Mouse (Mus musculus): ENCODE data around the gene Tuba1a. TPM values are rescaled to one million over a fixed set of nuclear protein-coding genes. Genes with fewer than 3 reads are reported as not detected.

Tuba1a gene
- polyA plus RNA-seq, 1 experiment from 2014 or later: 1,480 TPM

DNA sequence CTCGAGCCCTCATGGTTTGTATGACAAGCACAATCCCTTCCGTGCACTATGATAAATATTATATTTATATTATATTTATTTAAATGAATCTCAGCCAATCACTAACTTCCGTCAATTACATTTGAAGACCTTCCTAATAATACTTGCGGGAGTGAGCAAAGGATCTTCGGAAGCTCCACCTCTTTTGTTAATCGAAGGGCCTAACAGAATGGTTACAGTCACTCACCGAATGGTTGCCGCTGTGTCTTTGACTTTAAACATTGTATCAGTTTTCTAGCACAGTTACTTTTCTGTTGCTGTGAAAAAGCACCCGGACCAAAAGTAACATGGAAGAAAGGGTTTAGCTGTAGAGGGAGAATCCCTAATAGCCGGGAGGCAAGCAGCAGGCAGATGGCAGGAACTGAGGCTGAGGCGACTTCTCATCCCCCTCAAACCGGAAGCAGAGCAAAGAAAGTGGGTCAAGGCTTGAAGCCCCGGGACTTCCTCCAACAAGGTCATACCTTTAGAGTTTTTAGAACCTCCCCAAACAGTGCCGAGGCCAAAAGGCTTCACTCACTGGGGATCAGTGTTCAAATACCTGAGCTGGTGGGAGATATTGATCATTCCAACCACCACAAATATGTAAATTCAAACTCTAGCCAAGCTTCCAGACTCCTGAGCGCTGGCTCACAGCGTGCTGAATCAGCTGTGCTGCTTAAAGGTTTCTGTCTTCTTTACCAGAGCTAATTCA lies 16.0 kb upstream of the Tuba1a start:
- no peak for ATAC-seq (ENCODE audit: insufficient number of reproducible peaks, insufficient read depth, low FRiP score, low TSS enrichment, low read depth)
- Histone ChIP-seq H3K27me3 (no peaks in the 10 kb centered on the region), H3K4me3 (no peak overlapping the region), H3K9me3 (no peaks in the 10 kb centered on the region), H3K4me1 (peaks cover 43% of the 10 kb centered on the region), H3K9ac (peak overlapping the region; percentile 52; the same call in 1 of the 2 replicates), H3K4me2 (peak overlapping the region; percentile 39), H3K36me3 (no peaks in the 10 kb centered on the region), H3K27ac (peak overlapping the region; percentile 89)
- 6% methylated on average over 16 of the region's 16 CpGs for WGBS

DNA sequence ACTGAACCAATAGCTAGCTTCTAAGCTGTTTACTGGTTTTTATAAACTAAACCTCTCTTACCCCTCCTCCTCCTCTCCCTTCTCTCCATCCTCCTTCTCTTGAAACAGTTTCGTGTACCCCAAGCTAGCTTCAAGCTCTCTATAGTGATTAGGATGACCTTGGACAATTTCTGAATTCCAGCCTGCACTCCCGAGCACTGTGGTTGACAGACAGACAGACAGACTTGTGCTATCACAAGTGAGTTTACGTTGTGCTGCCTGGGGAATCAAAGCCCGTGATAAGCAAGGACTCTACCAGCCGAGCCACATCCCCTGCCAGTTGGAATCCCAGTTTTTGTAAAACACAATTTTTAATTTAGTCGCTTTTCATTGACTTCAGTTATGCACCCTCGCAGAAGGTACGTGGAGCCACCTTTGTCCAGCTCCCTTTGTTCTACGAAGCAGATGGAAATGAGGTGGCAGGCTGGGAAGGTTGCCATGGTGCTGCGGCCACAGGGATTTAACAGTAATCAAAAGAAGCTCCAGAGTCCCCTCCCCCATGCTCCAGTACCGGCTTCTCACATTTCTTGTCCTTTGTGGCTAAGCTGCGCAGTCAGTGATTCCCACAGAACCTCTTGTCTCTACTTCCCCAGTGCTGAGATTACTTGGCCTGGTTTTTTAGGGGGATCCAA lies 15.3 kb upstream of the Tuba1a start:
- ATAC-seq (ENCODE audit: insufficient number of reproducible peaks, insufficient read depth, low FRiP score, low TSS enrichment, low read depth): no peak
- H3K36me3 ChIP-seq: no peaks in the 10 kb centered on the region
- no peaks in the 10 kb centered on the region for H3K27me3 ChIP-seq
- H3K4me2 ChIP-seq: peak overlapping the region; percentile 39
- peak overlapping the region; percentile 89 for H3K27ac ChIP-seq
- WGBS: 7% methylated on average over 12 of the region's 12 CpGs
- no peak overlapping the region; the same call in 1 of the 2 replicates for H3K4me3 ChIP-seq
- H3K9me3 ChIP-seq: no peaks in the 10 kb centered on the region
- H3K9ac ChIP-seq: peak overlapping the region; percentile 52; the same call in 1 of the 2 replicates
- peaks cover 43% of the 10 kb centered on the region for H3K4me1 ChIP-seq

DNA sequence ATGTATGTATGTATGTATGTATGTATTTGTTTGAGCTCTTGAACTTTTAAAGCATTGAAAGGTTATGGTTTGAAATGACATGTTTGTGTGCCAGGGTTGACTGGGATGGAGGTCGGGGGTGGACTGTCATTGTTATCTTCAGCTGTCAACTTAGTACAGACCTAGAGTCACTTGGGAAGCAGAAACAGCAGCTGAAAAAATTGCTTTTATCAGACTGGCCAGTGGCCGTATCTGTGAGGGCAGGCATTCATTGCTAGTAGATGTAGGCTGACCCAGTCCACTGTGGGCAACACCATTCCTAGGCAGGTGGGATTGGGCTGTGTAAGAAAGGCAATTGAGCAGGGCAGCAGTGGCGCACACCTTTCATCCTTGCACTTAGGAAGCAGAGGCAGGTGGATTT lies 6.0 kb upstream of the Tuba1a start:
- no peak for ATAC-seq (ENCODE audit: insufficient number of reproducible peaks, insufficient read depth, low FRiP score, low TSS enrichment, low read depth)
- Histone ChIP-seq H3K4me2 (no peak overlapping the region), H3K4me1 (peaks cover 6% of the 10 kb centered on the region), H3K27me3 (no peaks in the 10 kb centered on the region), H3K27ac (no peak overlapping the region), H3K9me3 (no peaks in the 10 kb centered on the region), H3K36me3 (no peaks in the 10 kb centered on the region), H3K4me3 (no peak overlapping the region), H3K9ac (no peak overlapping the region)
- WGBS: 85% methylated on average over 3 of the region's 3 CpGs

DNA sequence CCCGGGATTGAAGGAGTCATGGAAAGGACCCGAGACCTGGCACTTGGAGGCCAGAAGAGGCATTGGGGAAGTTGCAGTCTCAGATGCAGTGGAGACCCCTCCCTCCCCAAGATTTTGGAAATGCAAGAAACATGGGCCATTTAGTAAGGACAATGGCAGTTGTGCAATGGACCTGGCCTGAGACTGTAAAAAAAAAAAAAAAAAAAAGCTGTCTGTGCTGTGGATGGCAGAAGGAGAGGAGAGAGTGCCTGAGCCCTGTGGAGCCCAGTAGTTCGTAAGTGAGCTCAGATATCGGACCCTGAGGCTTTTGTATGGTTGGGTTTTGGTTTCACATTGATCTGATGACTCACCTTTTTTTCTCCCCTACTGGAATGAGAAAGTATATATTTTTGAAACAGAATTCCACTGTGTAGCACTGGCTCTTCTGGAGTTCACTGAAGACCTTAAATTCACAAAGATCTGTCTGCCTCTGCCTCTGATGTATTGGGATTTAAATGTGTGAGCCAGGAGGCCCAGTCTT lies 5.5 kb upstream of the Tuba1a start:
- no peak for ATAC-seq (ENCODE audit: insufficient number of reproducible peaks, insufficient read depth, low FRiP score, low TSS enrichment, low read depth)
- Histone ChIP-seq H3K9me3 (no peaks in the 10 kb centered on the region), H3K4me1 (peaks cover 10% of the 10 kb centered on the region), H3K4me2 (no peak overlapping the region), H3K36me3 (no peaks in the 10 kb centered on the region), H3K27ac (no peak overlapping the region), H3K4me3 (no peak overlapping the region), H3K27me3 (no peaks in the 10 kb centered on the region), H3K9ac (no peak overlapping the region)
- WGBS: 73% methylated on average over 4 of the region's 4 CpGs

DNA sequence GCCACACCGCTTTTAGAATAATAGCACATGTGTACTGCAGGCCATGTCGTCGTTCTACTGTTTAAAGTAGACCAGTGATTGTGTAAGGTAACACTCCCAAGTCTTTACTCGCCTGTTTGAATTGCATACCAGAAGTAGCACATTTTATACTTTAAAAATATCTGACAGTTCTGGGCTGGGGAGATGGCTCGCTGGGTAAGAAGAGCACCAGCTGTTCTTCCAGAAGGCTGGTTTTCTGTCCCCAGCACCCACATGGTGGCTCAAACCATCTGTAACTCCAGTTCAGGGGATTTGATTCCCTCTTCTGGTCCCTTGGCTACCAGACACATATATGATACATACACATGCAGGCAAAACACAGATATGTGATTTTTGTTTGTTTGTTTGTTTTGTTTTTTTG lies 4.0 kb upstream of the Tuba1a start:
- H3K9me3 ChIP-seq: no peaks in the 10 kb centered on the region
- peaks cover 11% of the 10 kb centered on the region for H3K4me1 ChIP-seq
- no peak overlapping the region for H3K9ac ChIP-seq
- WGBS: 70% methylated on average over 5 of the region's 5 CpGs
- ATAC-seq (ENCODE audit: insufficient number of reproducible peaks, insufficient read depth, low FRiP score, low TSS enrichment, low read depth): no peak
- no peak overlapping the region for H3K4me3 ChIP-seq
- H3K27ac ChIP-seq: no peak overlapping the region
- H3K4me2 ChIP-seq: no peak overlapping the region
- no peaks in the 10 kb centered on the region for H3K36me3 ChIP-seq
- no peaks in the 10 kb centered on the region for H3K27me3 ChIP-seq

DNA sequence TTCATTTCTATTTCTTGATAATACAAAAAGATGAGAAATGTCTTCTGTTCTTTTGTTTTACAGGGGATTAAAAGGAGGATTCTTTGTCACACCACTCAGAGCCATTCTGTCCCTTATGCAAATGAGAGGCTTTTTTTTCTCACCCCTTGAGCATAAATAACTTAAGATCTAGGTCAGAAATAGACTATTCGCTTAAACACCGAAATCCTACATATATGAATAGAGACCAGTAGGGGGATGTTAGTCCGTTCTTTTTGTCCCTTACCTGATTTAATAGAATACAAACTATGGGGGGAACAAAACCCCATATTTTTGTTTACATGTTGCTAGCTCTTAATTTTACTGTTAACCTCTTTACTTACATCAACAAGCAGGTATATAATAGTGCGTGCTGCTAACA lies 2.5 kb upstream of the Tuba1a start:
- WGBS: 93% methylated on average over 4 of the region's 4 CpGs
- Histone ChIP-seq H3K4me2 (no peak overlapping the region), H3K4me3 (no peak overlapping the region), H3K27ac (no peak overlapping the region), H3K36me3 (peaks cover 2% of the 10 kb centered on the region), H3K27me3 (no peaks in the 10 kb centered on the region), H3K9ac (no peak overlapping the region), H3K4me1 (peaks cover 18% of the 10 kb centered on the region), H3K9me3 (no peaks in the 10 kb centered on the region)
- ATAC-seq (ENCODE audit: insufficient number of reproducible peaks, insufficient read depth, low FRiP score, low TSS enrichment, low read depth): no peak

DNA sequence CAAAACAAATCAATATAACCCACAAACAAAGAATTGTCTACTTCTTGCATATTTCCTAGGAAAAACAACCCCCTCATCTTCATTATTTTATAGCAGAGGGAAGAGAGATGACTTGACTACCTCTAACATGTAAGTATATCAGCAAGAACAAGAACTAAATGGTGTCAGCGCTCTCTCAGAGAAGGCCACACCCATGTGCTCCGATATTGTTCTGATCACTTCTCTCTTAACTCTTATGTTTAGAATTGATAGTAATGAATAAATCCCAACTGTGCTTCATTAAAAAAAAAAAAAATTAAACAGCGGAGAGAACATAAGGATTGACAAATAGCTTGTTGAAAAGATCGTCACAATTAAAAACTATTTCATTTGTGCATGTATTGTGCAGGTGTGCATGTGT lies 1.8 kb upstream of the Tuba1a start:
- H3K4me2 ChIP-seq: peak overlapping the region; percentile 77
- no peaks in the 10 kb centered on the region for H3K9me3 ChIP-seq
- H3K36me3 ChIP-seq: peaks cover 4% of the 10 kb centered on the region
- H3K9ac ChIP-seq: no peak overlapping the region
- peaks cover 18% of the 10 kb centered on the region for H3K4me1 ChIP-seq
- 75% methylated on average over 4 of the region's 4 CpGs for WGBS
- 0 out of 2 replicates have a peak overlapping the region, but pooled peaks have one; percentile 99 for H3K27ac ChIP-seq
- H3K27me3 ChIP-seq: no peaks in the 10 kb centered on the region
- no peak overlapping the region for H3K4me3 ChIP-seq
- ATAC-seq (ENCODE audit: insufficient number of reproducible peaks, insufficient read depth, low FRiP score, low TSS enrichment, low read depth): no peak

DNA sequence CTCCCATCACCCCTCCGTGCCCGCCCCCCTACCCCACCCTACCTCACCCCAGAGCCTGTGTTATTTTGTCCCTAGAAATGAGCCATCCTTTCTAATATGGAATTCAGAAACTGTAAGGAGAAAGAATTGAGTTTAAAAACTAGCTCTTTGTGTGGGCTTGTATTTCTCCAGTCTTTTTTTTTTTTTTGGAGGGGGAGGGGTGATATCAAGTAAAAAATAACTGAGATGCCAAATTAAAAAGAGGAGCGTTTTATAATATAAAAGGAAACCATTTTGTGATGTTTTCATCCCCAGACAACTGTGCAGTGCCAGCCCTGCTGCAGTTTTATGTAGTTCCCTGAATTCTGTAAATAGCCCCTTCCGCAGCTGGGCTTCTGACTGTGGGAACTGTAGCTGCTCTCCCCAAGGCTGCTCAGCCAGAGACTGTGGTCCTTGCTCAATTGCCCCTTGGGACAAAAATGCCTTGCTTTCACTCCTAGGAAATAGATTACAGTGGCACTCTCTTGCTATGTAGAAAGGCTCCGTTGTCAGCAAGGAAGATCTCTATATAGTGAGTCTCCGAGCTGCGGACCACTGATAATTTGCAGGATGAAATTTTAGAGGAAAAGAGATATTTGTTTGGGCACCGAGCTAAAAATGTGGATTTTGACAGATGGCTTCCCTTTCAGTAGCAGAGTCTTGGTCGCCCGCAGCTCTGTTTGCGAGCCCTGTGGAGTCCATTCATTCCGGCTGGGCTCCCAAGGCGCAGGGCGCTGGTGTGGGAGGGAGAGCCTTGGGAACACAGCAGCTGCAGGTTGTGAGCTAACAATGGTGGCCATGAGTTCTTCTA lies 1.1 kb upstream of the Tuba1a start:
- no peaks in the 10 kb centered on the region for H3K27me3 ChIP-seq
- WGBS: 12% methylated on average over 14 of the region's 14 CpGs
- H3K9ac ChIP-seq: peak overlapping the region; percentile 63

DNA sequence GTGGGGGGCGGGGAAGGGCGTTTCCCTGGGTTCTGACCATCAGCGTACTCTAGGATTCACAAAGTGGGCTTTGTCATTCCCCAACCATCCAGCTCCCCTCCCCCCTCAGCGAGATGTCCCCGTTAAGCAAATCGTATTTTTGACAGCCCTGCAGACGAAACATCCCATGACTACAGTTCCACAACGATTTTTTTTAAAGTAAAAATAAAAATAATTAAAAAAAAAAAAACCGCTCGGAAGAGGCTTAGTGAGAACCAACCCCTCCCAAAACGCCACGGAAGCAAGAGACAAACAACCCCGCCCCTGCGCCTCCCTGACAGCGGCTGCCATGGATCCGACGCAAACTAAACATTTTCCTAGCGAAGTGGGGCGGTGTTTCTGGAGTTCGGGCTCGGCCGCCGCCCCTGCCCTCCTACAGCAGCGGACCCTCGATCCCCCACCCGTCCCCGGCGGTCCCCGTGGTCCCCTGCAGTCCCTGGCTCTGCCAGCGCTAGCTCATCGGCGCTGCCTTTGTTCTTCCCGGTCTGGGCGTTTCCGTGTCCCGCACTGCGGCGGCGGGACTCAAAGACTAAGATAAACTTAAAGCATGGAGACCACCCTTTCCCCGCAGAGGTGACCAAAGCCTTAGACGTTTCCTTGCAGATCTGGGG lies 627 bp downstream of the Tuba1a start:
- Histone ChIP-seq H3K9me3 (no peaks in the 10 kb centered on the region), H3K9ac (peak overlapping the region; percentile 95), H3K4me2 (peak overlapping the region; percentile 77), H3K27me3 (no peaks in the 10 kb centered on the region), H3K36me3 (peaks cover 14% of the 10 kb centered on the region), H3K4me3 (peak overlapping the region; percentile 77), H3K4me1 (peaks cover 18% of the 10 kb centered on the region), H3K27ac (peak overlapping the region; percentile 99)
- ATAC-seq (ENCODE audit: insufficient number of reproducible peaks, insufficient read depth, low FRiP score, low TSS enrichment, low read depth): peak; percentile 77
- under 1% methylated on average over 41 of the region's 41 CpGs for WGBS

More for the DNA sequence above, 1.1 kb upstream of the Tuba1a start:
- Histone ChIP-seq H3K4me2 (peak overlapping the region; percentile 77), H3K27ac (peak overlapping the region; percentile 99), H3K36me3 (peaks cover 7% of the 10 kb centered on the region), H3K4me1 (peaks cover 18% of the 10 kb centered on the region), H3K4me3 (peak overlapping the region; percentile 77), H3K9me3 (no peaks in the 10 kb centered on the region)
- ATAC-seq (ENCODE audit: insufficient number of reproducible peaks, insufficient read depth, low FRiP score, low TSS enrichment, low read depth): no peak

DNA sequence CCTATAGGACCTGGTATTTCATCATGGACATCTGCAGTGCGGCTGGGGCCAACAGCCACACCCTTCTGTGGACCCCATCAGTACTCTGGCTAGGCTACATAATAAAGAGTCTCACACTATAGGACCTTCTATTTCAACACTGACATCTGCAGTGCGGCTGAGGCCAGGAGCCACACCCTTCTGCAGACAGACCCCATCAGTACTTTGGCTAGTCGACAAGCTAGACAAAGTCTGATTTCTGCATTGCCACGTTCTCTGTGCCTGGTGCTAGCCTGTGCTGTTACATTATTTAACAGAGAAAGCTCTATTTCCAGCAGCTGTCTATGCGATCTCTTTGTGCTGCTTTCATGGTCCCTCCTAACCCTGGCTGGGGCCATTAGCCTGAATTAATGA lies 1.4 kb downstream of the Tuba1a start:
- peaks cover 14% of the 10 kb centered on the region for H3K36me3 ChIP-seq
- H3K27ac ChIP-seq: peak overlapping the region; percentile 81
- 15% methylated on average over 5 of the region's 5 CpGs for WGBS
- no peak for ATAC-seq (ENCODE audit: insufficient number of reproducible peaks, insufficient read depth, low FRiP score, low TSS enrichment, low read depth)
- peak overlapping the region; percentile 95 for H3K9ac ChIP-seq
- peaks cover 18% of the 10 kb centered on the region for H3K4me1 ChIP-seq
- peak overlapping the region; percentile 77 for H3K4me2 ChIP-seq
- peak overlapping the region; percentile 77 for H3K4me3 ChIP-seq
- no peaks in the 10 kb centered on the region for H3K9me3 ChIP-seq
- H3K27me3 ChIP-seq: no peaks in the 10 kb centered on the region
